8 mouse cellular contexts compared by ENCODE assay signal in the genomic region with DNA sequence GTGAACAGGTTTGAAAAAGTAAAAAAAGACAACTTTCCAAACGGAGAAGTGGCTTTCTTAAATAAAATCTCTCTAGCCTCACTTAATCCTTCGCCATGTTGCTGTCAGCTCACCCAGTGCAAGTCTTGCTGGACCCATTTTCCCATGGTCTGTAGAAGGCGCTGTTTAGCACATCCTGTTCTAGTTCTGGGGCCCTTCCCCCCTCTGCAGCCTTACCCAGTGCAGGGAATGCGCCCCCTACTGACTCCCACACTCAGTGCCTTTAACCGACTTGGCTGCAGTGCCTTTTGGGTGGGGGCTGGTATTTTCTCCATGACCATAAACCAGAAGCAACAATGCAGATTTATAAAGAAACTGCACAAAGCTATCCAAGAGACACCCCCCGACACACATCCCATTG. TPM values are rescaled to one million over a fixed set of nuclear protein-coding genes. Genes with fewer than 3 reads are reported as not detected.
DNase-seq lines count a peak whose midpoint lies in the region; ATAC-seq lines count a peak whose summit lies in the region.

No protein-coding gene starts in this region.

- peak overlapping the region; percentile 100 for H3K9ac ChIP-seq in heart, embryonic 13.5 days
- H3K9ac ChIP-seq in liver, embryonic 12.5 days = peak overlapping the region; percentile 99
- H3K9ac ChIP-seq in stomach, embryonic 15.5 days = peak overlapping the region; percentile 98

- peak overlapping the region; percentile 100 for H3K4me3 ChIP-seq in brown adipose tissue, adult 24 weeks (ENCODE audit: insufficient read depth, low read depth, low read length)
- peak overlapping the region; percentile 99 for H3K4me3 ChIP-seq in heart, embryonic 13.5 days
- peak overlapping the region; percentile 98 for H3K4me3 ChIP-seq in liver, embryonic 12.5 days
- H3K4me3 ChIP-seq in stomach, embryonic 15.5 days (replicated peaks) = peak overlapping the region; percentile 98

- no peak for ATAC-seq in heart, embryonic 13.5 days (ENCODE audit: extremely low read depth, insufficient number of reproducible peaks, low FRiP score, low TSS enrichment)
- peak; percentile 64 for ATAC-seq in liver, embryonic 12.5 days
- ATAC-seq in stomach, embryonic 15.5 days (ENCODE audit: insufficient read depth, low FRiP score, low read depth) = peak; percentile 62

- no peaks in the 10 kb centered on the region for H3K27me3 ChIP-seq in heart, embryonic 13.5 days (replicated peaks)
- H3K27me3 ChIP-seq in liver, embryonic 12.5 days (replicated peaks) = no peaks in the 10 kb centered on the region
- no peaks in the 10 kb centered on the region for H3K27me3 ChIP-seq in stomach, embryonic 15.5 days (replicated peaks)

- peak; percentile 97 for DNase-seq in CD4-positive, CD25-positive, alpha-beta regulatory T cell, adult 2 months (ENCODE audit: low read depth, low spot score)
- DNase-seq in fat pad, adult 2 months (ENCODE audit: extremely low read depth, low read depth, low spot score) = peak; percentile 46
- peak; percentile 94 for DNase-seq in kidney, postnatal 10 days
- DNase-seq in natural killer cell, adult 2 months (ENCODE audit: low spot score in 2 of 2) = peak; percentile 89 to 94

- 7% methylated on average over 6 of the region's 6 CpGs for WGBS in heart, embryonic 13.5 days
- 8% methylated on average over 6 of the region's 6 CpGs for WGBS in liver, embryonic 12.5 days (ENCODE audit: insufficient replicate concordance)
- 3% methylated on average over 6 of the region's 6 CpGs for WGBS in stomach, embryonic 15.5 days

- H3K9me3 ChIP-seq in heart, embryonic 13.5 days = no peaks in the 10 kb centered on the region
- no peaks in the 10 kb centered on the region for H3K9me3 ChIP-seq in liver, embryonic 12.5 days (replicated peaks)
- H3K9me3 ChIP-seq in stomach, embryonic 15.5 days = no peaks in the 10 kb centered on the region; the same call in 1 of the 2 replicates

- peak overlapping the region; percentile 89 for H3K4me2 ChIP-seq in heart, embryonic 13.5 days
- peak overlapping the region; percentile 83 for H3K4me2 ChIP-seq in liver, embryonic 12.5 days
- peak overlapping the region; percentile 70 for H3K4me2 ChIP-seq in stomach, embryonic 15.5 days

- H3K27ac ChIP-seq in brown adipose tissue, adult 24 weeks (replicated peaks; ENCODE audit: low read depth, low read length) = 0 out of 2 replicates have a peak overlapping the region, but pooled peaks have one; percentile 10
- H3K27ac ChIP-seq in heart, embryonic 13.5 days (replicated peaks) = peak overlapping the region; percentile 99
- H3K27ac ChIP-seq in liver, embryonic 12.5 days = peak overlapping the region; percentile 98
- H3K27ac ChIP-seq in stomach, embryonic 15.5 days = peak overlapping the region; percentile 98

- H3K4me1 ChIP-seq in brown adipose tissue, adult 24 weeks (ENCODE audit: control insufficient read depth, insufficient read depth, insufficient read length, low read length) = peaks cover 27% of the 10 kb centered on the region
- H3K4me1 ChIP-seq in heart, embryonic 13.5 days = peaks cover 47% of the 10 kb centered on the region
- H3K4me1 ChIP-seq in liver, embryonic 12.5 days = peaks cover 61% of the 10 kb centered on the region
- H3K4me1 ChIP-seq in stomach, embryonic 15.5 days = peaks cover 28% of the 10 kb centered on the region; the same call in 1 of the 2 replicates

- H3K36me3 ChIP-seq in heart, embryonic 13.5 days = peaks cover 62% of the 10 kb centered on the region
- H3K36me3 ChIP-seq in liver, embryonic 12.5 days = peaks cover 64% of the 10 kb centered on the region
- peaks cover 15% of the 10 kb centered on the region for H3K36me3 ChIP-seq in stomach, embryonic 15.5 days

RNA-seq across cellular contexts. Expression of a gene that starts 1.6 kb away (rescaled TPM):
- polyA plus RNA-seq in brown adipose tissue, adult 24 weeks (2012; ENCODE audit: insufficient read depth, insufficient read length, missing spikeins) = 4.1 and 5.9 TPM in 2 replicates
- 1.8 TPM in 2 replicates for polyA plus RNA-seq in heart, embryonic 13.5 days (2015; fragmentation: Nextera tagmentation; extraction: Ambion mirVana)
- polyA plus RNA-seq in liver, embryonic 12.5 days (2016; fragmentation: Nextera tagmentation; extraction: Ambion mirVana) = 7.7 and 8.6 TPM in 2 replicates
- polyA plus RNA-seq in stomach, embryonic 15.5 days (2015; fragmentation: Nextera tagmentation; extraction: Ambion mirVana) = 10.2 and 10.5 TPM in 2 replicates

RNA-seq across cellular contexts. Expression of a gene that starts 24.9 kb away (rescaled TPM):
- 25.1 and 26.9 TPM in 2 replicates for polyA plus RNA-seq in brown adipose tissue, adult 24 weeks (2012; ENCODE audit: insufficient read depth, insufficient read length, missing spikeins)
- 11.7 and 12.3 TPM in 2 replicates for polyA plus RNA-seq in heart, embryonic 13.5 days (2015; fragmentation: Nextera tagmentation; extraction: Ambion mirVana)
- polyA plus RNA-seq in liver, embryonic 12.5 days (2016; fragmentation: Nextera tagmentation; extraction: Ambion mirVana) = 6.4 and 7.3 TPM in 2 replicates
- polyA plus RNA-seq in stomach, embryonic 15.5 days (2015; fragmentation: Nextera tagmentation; extraction: Ambion mirVana) = 18.2 and 18.8 TPM in 2 replicates

RNA-seq across cellular contexts. Expression of a gene that starts 25.1 kb away (rescaled TPM):
- polyA plus RNA-seq in brown adipose tissue, adult 24 weeks (2012; ENCODE audit: insufficient read depth, insufficient read length, missing spikeins) = 125 and 170 TPM in 2 replicates
- polyA plus RNA-seq in heart, embryonic 13.5 days (2015; fragmentation: Nextera tagmentation; extraction: Ambion mirVana) = 81.8 and 95.3 TPM in 2 replicates
- polyA plus RNA-seq in liver, embryonic 12.5 days (2016; fragmentation: Nextera tagmentation; extraction: Ambion mirVana) = 94.0 and 104 TPM in 2 replicates
- polyA plus RNA-seq in stomach, embryonic 15.5 days (2015; fragmentation: Nextera tagmentation; extraction: Ambion mirVana) = 98.6 and 101 TPM in 2 replicates

RNA-seq across cellular contexts. Expression of a gene that starts 25.2 kb away (rescaled TPM):
- polyA plus RNA-seq in brown adipose tissue, adult 24 weeks (2012; ENCODE audit: insufficient read depth, insufficient read length, missing spikeins) = 4.0 and 5.9 TPM in 2 replicates
- 4.2 and 4.4 TPM in 2 replicates for polyA plus RNA-seq in heart, embryonic 13.5 days (2015; fragmentation: Nextera tagmentation; extraction: Ambion mirVana)
- 8.9 and 9.4 TPM in 2 replicates for polyA plus RNA-seq in liver, embryonic 12.5 days (2016; fragmentation: Nextera tagmentation; extraction: Ambion mirVana)
- polyA plus RNA-seq in stomach, embryonic 15.5 days (2015; fragmentation: Nextera tagmentation; extraction: Ambion mirVana) = 7.1 and 8.1 TPM in 2 replicates

Comparison
In these comparisons a context has a peak if more than half of its experiments do, and no peak if none do; other contexts are left out.
1. DNase-seq: peak in every context shown above with its lines; median percentile 97 in CD4-positive, CD25-positive, alpha-beta regulatory T cell, adult 2 months; 94 in kidney, postnatal 10 days; 92 in natural killer cell, adult 2 months; 46 in fat pad, adult 2 months.
2. H3K27ac ChIP-seq: peak in every context shown above with its lines; median percentile 99 in heart, embryonic 13.5 days; 98 in liver, embryonic 12.5 days; 98 in stomach, embryonic 15.5 days; 10 in brown adipose tissue, adult 24 weeks.